Mouse (Mus musculus) lung, adult 2 months (tissue): ENCODE data around the gene Syt1.

Experiments
- CTCF ChIP-seq: fragments of 200-500 bp; IDR thresholded peaks from 2 replicates; pipeline ENCODE4 v1.5.1; 2011; ENCODE audit warnings: mild to moderate bottlenecking, low read length, control low read depth; ENCODE audit not compliant: insufficient read depth
- POLR2A ChIP-seq: fragments of 200-500 bp; IDR thresholded peaks from 2 replicates; pipeline ENCODE4 v1.6.1; 2011; ENCODE audit warnings: low read depth, mild to moderate bottlenecking, control low read depth, low read length, borderline replicate concordance; ENCODE audit errors: extremely low read depth

- no peak for TF ChIP-seq POLR2A
- TF ChIP-seq CTCF: no peak
Observed at GRCm38 (mm10) chr10:108868136-108868535, 142.6 kb downstream of the Syt1 start.
